In the genomic region with DNA sequence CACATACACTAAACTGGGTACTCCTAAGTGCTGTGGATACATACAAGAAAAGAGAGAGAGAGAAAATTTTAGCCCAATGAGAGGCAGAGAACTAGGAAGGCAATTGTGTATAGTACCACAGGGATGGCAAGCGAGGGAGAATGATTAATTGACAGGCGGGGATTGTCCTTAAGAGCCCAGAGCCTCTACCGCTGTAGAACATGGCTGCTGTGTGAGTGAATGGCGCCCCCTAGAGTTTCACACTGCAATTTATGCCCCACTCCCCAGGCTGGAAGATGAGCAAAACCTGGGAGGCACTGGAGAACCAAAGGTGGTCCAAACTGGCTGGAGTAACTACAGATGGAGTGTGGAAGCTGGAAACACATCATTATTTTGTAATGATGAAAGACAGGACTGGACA, we compare ENCODE assay signal across 8 mouse cellular contexts. TPM values are rescaled to one million over a fixed set of nuclear protein-coding genes. Genes with fewer than 3 reads are reported as not detected.
A peak's percentile ranks its signal among the peaks of the same experiment; 100 is the strongest.
DNase-seq lines count a peak whose midpoint lies in the region; ATAC-seq and TF ChIP-seq lines count a peak whose summit lies in the region.

No protein-coding gene starts in this region.

- no peak overlapping the region for H3K9ac ChIP-seq in hindbrain, embryonic 14.5 days
- no peak overlapping the region for H3K9ac ChIP-seq in liver, embryonic 12.5 days
- no peak overlapping the region for H3K9ac ChIP-seq in neural tube, embryonic 12.5 days

- H3K4me3 ChIP-seq in gastrocnemius, adult 2 months: no peak overlapping the region
- H3K4me3 ChIP-seq in hindbrain, embryonic 14.5 days (replicated peaks; ENCODE audit: low read length): no peak overlapping the region
- no peak overlapping the region for H3K4me3 ChIP-seq in liver, embryonic 12.5 days
- no peak overlapping the region for H3K4me3 ChIP-seq in neural tube, embryonic 12.5 days

- peak; percentile 82 for TF ChIP-seq CTCF in gastrocnemius, adult 2 months (IDR thresholded peaks at IDR 0.05)

- WGBS in hindbrain, embryonic 14.5 days: 16% methylated on average over 4 of the region's 4 CpGs
- 23% methylated on average over 4 of the region's 4 CpGs for WGBS in liver, embryonic 12.5 days (ENCODE audit: insufficient replicate concordance)
- WGBS in neural tube, embryonic 12.5 days: 20% methylated on average over 4 of the region's 4 CpGs

- peak; percentile 56; the same call in 1 of the 2 replicates for ATAC-seq in hindbrain, embryonic 14.5 days (ENCODE audit: low FRiP score)
- ATAC-seq in liver, embryonic 12.5 days: 0 out of 2 replicates have a peak, but pooled peaks have one; percentile 34
- ATAC-seq in neural tube, embryonic 12.5 days (ENCODE audit: low FRiP score, low read depth): peak; percentile 53

- H3K27ac ChIP-seq in gastrocnemius, adult 2 months: no peak overlapping the region
- H3K27ac ChIP-seq in hindbrain, embryonic 14.5 days: no peak overlapping the region
- H3K27ac ChIP-seq in liver, embryonic 12.5 days: no peak overlapping the region
- H3K27ac ChIP-seq in neural tube, embryonic 12.5 days: no peak overlapping the region

- intact Hi-C loops in gastrocnemius, adult 2 months (cut with DNase I): loop anchor here (2.0 kb wide), 1 partner anchor 59 kb away; no protein-coding TSS in a partner anchor

- no peak overlapping the region for H3K4me2 ChIP-seq in hindbrain, embryonic 14.5 days (replicated peaks)
- no peak overlapping the region for H3K4me2 ChIP-seq in liver, embryonic 12.5 days
- no peak overlapping the region for H3K4me2 ChIP-seq in neural tube, embryonic 12.5 days (replicated peaks)

- DNase-seq in gastrocnemius, adult 2 months: peak; percentile 51
- no peak for DNase-seq in gastrocnemius, postnatal 4 days (ENCODE audit: low spot score in 2 of 2)
- peak; percentile 26 to 57 for DNase-seq in CD8-positive naive resting alpha-beta T cell, adult 2 months (ENCODE audit: low read depth in 2 of 2, low spot score in 2 of 2)
- DNase-seq in cerebellum, postnatal 10 days: peak; percentile 63 to 64
- DNase-seq in hindbrain, embryonic 14.5 days (ENCODE audit: low spot score): peak; percentile 64
- DNase-seq in urinary bladder, postnatal 10 days (ENCODE audit: low spot score): no peak

- H3K36me3 ChIP-seq in hindbrain, embryonic 14.5 days (replicated peaks; ENCODE audit: control insufficient read depth, insufficient read depth): no peaks in the 10 kb centered on the region
- no peaks in the 10 kb centered on the region for H3K36me3 ChIP-seq in liver, embryonic 12.5 days
- no peaks in the 10 kb centered on the region for H3K36me3 ChIP-seq in neural tube, embryonic 12.5 days

- H3K4me1 ChIP-seq in hindbrain, embryonic 14.5 days (replicated peaks; ENCODE audit: control insufficient read depth, insufficient read depth, low read length): 0 out of 2 replicates have a peak, but pooled peaks cover 6% of the 10 kb centered on the region
- H3K4me1 ChIP-seq in liver, embryonic 12.5 days: peaks cover 12% of the 10 kb centered on the region
- no peaks in the 10 kb centered on the region for H3K4me1 ChIP-seq in neural tube, embryonic 12.5 days

- no peaks in the 10 kb centered on the region for H3K9me3 ChIP-seq in hindbrain, embryonic 14.5 days (ENCODE audit: control insufficient read depth, low read length)
- no peaks in the 10 kb centered on the region for H3K9me3 ChIP-seq in liver, embryonic 12.5 days (replicated peaks)
- no peaks in the 10 kb centered on the region for H3K9me3 ChIP-seq in neural tube, embryonic 12.5 days

- H3K27me3 ChIP-seq in hindbrain, embryonic 14.5 days (ENCODE audit: control insufficient read depth, insufficient read depth, low read length): no peaks in the 10 kb centered on the region
- H3K27me3 ChIP-seq in liver, embryonic 12.5 days (replicated peaks): no peaks in the 10 kb centered on the region
- H3K27me3 ChIP-seq in neural tube, embryonic 12.5 days (replicated peaks): no peaks in the 10 kb centered on the region

RNA-seq across cellular contexts. Expression of a gene that starts 24.8 kb away (rescaled TPM):
- 10 to 100 TPM; 55.8 to 80.1 TPM for total RNA-seq in gastrocnemius, adult 2 months (2021)
- 100 to 1,000 TPM; 291 to 333 TPM for total RNA-seq in gastrocnemius, postnatal 4 days (2021)
- 568 TPM in 2 replicates for polyA plus RNA-seq in hindbrain, embryonic 14.5 days (2014; fragmentation: Nextera tagmentation; extraction: Ambion mirVana)
- polyA plus RNA-seq in liver, embryonic 12.5 days (2016; fragmentation: Nextera tagmentation; extraction: Ambion mirVana): 641 and 655 TPM in 2 replicates
- 613 and 624 TPM in 2 replicates for polyA plus RNA-seq in neural tube, embryonic 12.5 days (2016; fragmentation: Nextera tagmentation; extraction: Ambion mirVana)

RNA-seq across cellular contexts. Expression of a gene that starts 53.5 kb away (rescaled TPM):
- 10 to 100 TPM; 37.7 to 40.0 TPM for total RNA-seq in gastrocnemius, adult 2 months (2021)
- 10 to 100 TPM; 40.0 to 50.1 TPM for total RNA-seq in gastrocnemius, postnatal 4 days (2021)
- 132 and 134 TPM in 2 replicates for polyA plus RNA-seq in hindbrain, embryonic 14.5 days (2014; fragmentation: Nextera tagmentation; extraction: Ambion mirVana)
- 88.0 and 89.9 TPM in 2 replicates for polyA plus RNA-seq in liver, embryonic 12.5 days (2016; fragmentation: Nextera tagmentation; extraction: Ambion mirVana)
- 114 and 123 TPM in 2 replicates for polyA plus RNA-seq in neural tube, embryonic 12.5 days (2016; fragmentation: Nextera tagmentation; extraction: Ambion mirVana)

RNA-seq across cellular contexts. Expression of a gene that starts 53.7 kb away (rescaled TPM):
- 10 to 100 TPM; 12.0 TPM for total RNA-seq in gastrocnemius, adult 2 months (2021)
- 10 to 100 TPM; 16.1 to 16.8 TPM for total RNA-seq in gastrocnemius, postnatal 4 days (2021)
- 24.6 and 25.3 TPM in 2 replicates for polyA plus RNA-seq in hindbrain, embryonic 14.5 days (2014; fragmentation: Nextera tagmentation; extraction: Ambion mirVana)
- polyA plus RNA-seq in liver, embryonic 12.5 days (2016; fragmentation: Nextera tagmentation; extraction: Ambion mirVana): 18.5 and 22.2 TPM in 2 replicates
- 30.0 and 30.7 TPM in 2 replicates for polyA plus RNA-seq in neural tube, embryonic 12.5 days (2016; fragmentation: Nextera tagmentation; extraction: Ambion mirVana)

Comparison
In these comparisons a context has a peak if more than half of its experiments do, and no peak if none do; other contexts are left out.
1. DNase-seq: peak in gastrocnemius, adult 2 months (single experiment), CD8-positive naive resting alpha-beta T cell, adult 2 months (2 of 2), cerebellum, postnatal 10 days (2 of 2) and hindbrain, embryonic 14.5 days (single experiment); none in gastrocnemius, postnatal 4 days (0 of 2) and urinary bladder, postnatal 10 days (single experiment).
2. Peak in every context shown above with its lines, with median percentiles within 50 percentile points of each other: ATAC-seq.